Mouse (Mus musculus) liver, postnatal 0 days (tissue): ENCODE data around the gene Gtpbp3. TPM values are rescaled to one million over a fixed set of nuclear protein-coding genes. Genes with fewer than 3 reads are reported as not detected.
A peak's percentile ranks its signal among the peaks of the same experiment; 100 is the strongest.

ENCODE experiments used
- ATAC-seq: fragments of 200-750 bp; cut with Nextera tagmentation; 2 replicates; pipeline ENCODE4 v1.8.0; 2017; ENCODE audit warnings: mild to moderate bottlenecking, moderate library complexity
- DNase-seq: peaks from one replicate; pipeline ENCODE4 v3.0.0-alpha.2; 2016
- H3K27ac ChIP-seq: fragments of 300-500 bp; sonication (generic); 2 replicates; pipeline ENCODE4 v1.5.1; 2014; ENCODE audit warnings: antibody characterized with exemption, moderate library complexity, mild to moderate bottlenecking, low read depth
- H3K27me3 ChIP-seq: fragments of 300-500 bp; sonication (generic); 2 replicates; pipeline ENCODE4 v1.6.1; 2014; ENCODE audit warnings: low read length, control low read depth, mixed read lengths; ENCODE audit not compliant: insufficient read depth
- H3K36me3 ChIP-seq: fragments of 300-500 bp; sonication (generic); replicated peaks from 2 replicates; pipeline ENCODE4 v1.6.1; 2014; ENCODE audit warnings: mild to moderate bottlenecking, control low read depth, low read length, moderate library complexity, mixed read lengths; ENCODE audit not compliant: insufficient read depth
- H3K4me1 ChIP-seq: fragments of 300-500 bp; sonication (generic); 2 replicates; pipeline ENCODE4 v1.6.1; 2014; ENCODE audit warnings: antibody characterized with exemption, mild to moderate bottlenecking, control low read depth; ENCODE audit not compliant: insufficient read depth
- H3K4me2 ChIP-seq: fragments of 300-500 bp; sonication (generic); 2 replicates; pipeline ENCODE4 v1.6.1; 2014; ENCODE audit warnings: low read depth, mild to moderate bottlenecking, low read length, moderate library complexity, mixed read lengths
- H3K4me3 ChIP-seq: fragments of 300-500 bp; sonication (generic); 2 replicates; pipeline ENCODE4 v1.5.1; 2014; ENCODE audit warnings: low read depth, low read length
- H3K9ac ChIP-seq: fragments of 300-500 bp; sonication (generic); replicated peaks from 2 replicates; pipeline ENCODE4 v1.6.1; 2014; ENCODE audit warnings: mild to moderate bottlenecking, moderate library complexity
- H3K9me3 ChIP-seq: fragments of 300-500 bp; sonication (generic); 2 replicates; pipeline ENCODE4 v1.6.1; 2016; ENCODE audit warnings: mild to moderate bottlenecking, control low read depth, low read length, mixed read lengths
- CTCF ChIP-seq: sonication (generic); IDR thresholded peaks from 2 replicates; pipeline ENCODE4 v1.5.1; 2016; ENCODE audit warnings: antibody characterized with exemption, low read depth
- EP300 ChIP-seq: IDR thresholded peaks from 2 replicates; pipeline ENCODE4 v1.6.1; 2016; ENCODE audit warnings: antibody characterized with exemption, low read depth, mild to moderate bottlenecking
- WGBS: fragments of 180-500 bp; shearing (Covaris S2); extraction: QIAGEN DNeasy Blood & Tissue Kit; methylation state at CpG from one replicate; pipeline ENCODE4 v1.1.7; 2014; ENCODE audit not compliant: insufficient replicate concordance; 5-methylcytosine and 5-hydroxymethylcytosine counted together
- polyA plus RNA-seq: library from polyadenylated mRNA; unstranded; fragments of >200 nt; fragmentation: Nextera tagmentation; extraction: Ambion mirVana; gene quantifications from 2 replicates; pipeline ENCODE4 v1.2.1, GENCODE M21; 2015

Gtpbp3 gene
- polyA plus RNA-seq, 1 experiment from 2014 or later = 4.9 TPM

DNA sequence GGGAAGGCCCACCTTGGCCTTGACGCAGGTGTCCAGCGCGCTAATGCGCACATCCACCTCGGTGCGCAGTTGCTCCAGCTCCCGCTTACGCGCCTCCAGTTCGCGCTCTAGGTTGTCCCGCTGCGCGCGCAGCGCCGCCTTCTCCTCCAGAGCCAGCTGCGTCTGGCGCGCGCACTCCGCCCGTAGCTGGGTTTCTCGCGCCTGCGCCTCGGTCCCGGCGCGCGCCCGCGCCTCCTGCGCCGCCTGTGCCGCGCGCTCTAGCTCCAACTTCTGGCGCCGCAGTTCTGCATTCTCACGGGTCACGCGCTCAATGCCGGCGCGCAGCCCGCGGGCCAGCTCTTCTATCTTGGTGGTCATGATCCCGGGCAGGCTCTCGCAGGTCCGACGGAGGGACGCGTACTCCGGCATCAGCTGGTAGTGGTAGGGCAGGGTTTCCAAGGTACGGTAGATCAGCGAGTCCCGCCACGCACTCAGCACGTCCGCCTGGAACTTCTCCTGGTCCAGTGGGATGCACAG lies 19.7 kb downstream of the Gtpbp3 start:
- H3K27me3 ChIP-seq = peaks cover 34% of the 10 kb centered on the region
- no peaks in the 10 kb centered on the region for H3K36me3 ChIP-seq
- ATAC-seq (peak; percentile 61; the same call in 1 of the 2 replicates), DNase-seq (peak; percentile 72)
- no peak overlapping the region for H3K9ac ChIP-seq
- no peak overlapping the region for H3K27ac ChIP-seq
- no peaks in the 10 kb centered on the region for H3K9me3 ChIP-seq
- H3K4me2 ChIP-seq = peak overlapping the region; percentile 60
- WGBS = 2% methylated on average over 59 of the region's 61 CpGs
- no peaks in the 10 kb centered on the region; the same call in 1 of the 2 replicates for H3K4me1 ChIP-seq
- TF ChIP-seq EP300 (no peak), CTCF (no peak)
- peak overlapping the region; percentile 31 for H3K4me3 ChIP-seq

GRCm38 (mm10) chr8:71509316-71509715 lies 21.4 kb downstream of the Gtpbp3 start:
- H3K4me3 ChIP-seq = no peak overlapping the region

GRCm38 (mm10) chr8:71511644-71512043 lies 23.7 kb downstream of the Gtpbp3 start, which contains the start of gene Plvap:
TSS of gene Plvap (minus strand) at chr8:71511752.
- TF ChIP-seq CTCF (no peak), EP300 (peak; percentile 48)
- Histone ChIP-seq H3K4me1 (no peaks in the 10 kb centered on the region; the same call in 1 of the 2 replicates), H3K27me3 (peaks cover 26% of the 10 kb centered on the region), H3K27ac (no peak within 1 kb of the TSS), H3K4me2 (peak within 1 kb of the TSS; percentile 59), H3K4me3 (0 out of 2 replicates have a peak within 1 kb of the TSS, but pooled peaks have one; percentile 17), H3K9ac (0 out of 2 replicates have a peak within 1 kb of the TSS, but pooled peaks have one; percentile 3), H3K36me3 (no peaks in the 10 kb centered on the region), H3K9me3 (no peaks in the 10 kb centered on the region)
- DNase-seq = peak; percentile 48
- WGBS = 19% methylated on average over 14 of the region's 14 CpGs
- peak; percentile 81 for ATAC-seq

More at GRCm38 (mm10) chr8:71509316-71509715, 21.4 kb downstream of the Gtpbp3 start:
- no peaks in the 10 kb centered on the region for H3K36me3 ChIP-seq
- no peak for ATAC-seq
- no peak overlapping the region for H3K27ac ChIP-seq
- no peaks in the 10 kb centered on the region for H3K9me3 ChIP-seq
- no peaks in the 10 kb centered on the region; the same call in 1 of the 2 replicates for H3K4me1 ChIP-seq
- H3K27me3 ChIP-seq = peaks cover 34% of the 10 kb centered on the region
- 75% methylated on average over 2 of the region's 2 CpGs for WGBS
- no peak for TF ChIP-seq EP300
- TF ChIP-seq CTCF = no peak
- no peak overlapping the region; the same call in 1 of the 2 replicates for H3K9ac ChIP-seq
- H3K4me2 ChIP-seq = no peak overlapping the region
- no peak for DNase-seq

DNA sequence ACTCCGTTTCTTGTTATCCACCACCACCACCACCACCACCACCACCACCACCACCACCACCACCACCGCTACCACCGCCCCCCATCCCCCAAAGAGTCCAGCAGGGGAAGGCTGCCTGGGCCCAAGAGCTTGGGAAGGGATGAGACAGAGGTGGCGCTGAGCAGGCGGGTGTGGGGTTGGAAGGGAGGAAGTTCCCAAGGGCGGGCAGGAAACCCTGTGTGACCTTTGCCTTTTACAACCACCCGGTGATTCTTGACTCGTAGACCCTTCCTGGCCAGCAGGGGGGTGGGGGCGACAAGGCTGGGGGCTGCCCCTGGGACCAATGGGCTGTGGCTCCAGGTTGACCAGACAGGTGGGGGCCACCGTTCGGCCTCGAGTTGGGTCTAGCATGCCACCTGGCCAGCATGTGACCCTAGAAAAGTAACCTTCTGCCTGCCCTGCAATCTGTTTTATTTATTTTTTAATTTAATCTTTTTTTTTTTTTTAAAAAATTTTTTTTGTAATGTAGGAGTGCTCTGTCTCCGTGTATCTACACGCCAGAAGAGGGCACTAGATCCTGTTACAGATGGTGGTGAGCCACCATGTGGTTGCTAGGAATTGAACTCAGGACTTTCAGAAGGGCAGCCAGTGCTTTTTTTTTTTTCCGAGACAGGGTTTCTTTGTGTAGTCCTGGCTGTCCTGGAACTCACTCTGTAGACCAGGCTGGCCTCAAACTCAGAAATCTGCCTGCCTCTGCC lies 25.3 kb downstream of the Gtpbp3 start:
- WGBS = 36% methylated on average over 15 of the region's 15 CpGs
- Histone ChIP-seq H3K27me3 (peaks cover 10% of the 10 kb centered on the region), H3K9me3 (no peaks in the 10 kb centered on the region), H3K9ac (no peak overlapping the region), H3K36me3 (no peaks in the 10 kb centered on the region), H3K4me1 (no peaks in the 10 kb centered on the region), H3K4me3 (no peak overlapping the region), H3K27ac (no peak overlapping the region), H3K4me2 (no peak overlapping the region)
- TF ChIP-seq CTCF (no peak), EP300 (no peak)
- DNase-seq (no peak), ATAC-seq (no peak)

GRCm38 (mm10) chr8:71515043-71515442 lies 27.1 kb downstream of the Gtpbp3 start:
- Histone ChIP-seq H3K4me1 (no peaks in the 10 kb centered on the region), H3K36me3 (no peaks in the 10 kb centered on the region), H3K27me3 (no peaks in the 10 kb centered on the region), H3K9me3 (no peaks in the 10 kb centered on the region), H3K4me3 (no peak overlapping the region), H3K9ac (no peak overlapping the region), H3K27ac (no peak overlapping the region), H3K4me2 (no peak overlapping the region)
- TF ChIP-seq EP300 = no peak
- ATAC-seq (no peak), DNase-seq (no peak)
- 70% methylated on average over 5 of the region's 5 CpGs for WGBS

DNA sequence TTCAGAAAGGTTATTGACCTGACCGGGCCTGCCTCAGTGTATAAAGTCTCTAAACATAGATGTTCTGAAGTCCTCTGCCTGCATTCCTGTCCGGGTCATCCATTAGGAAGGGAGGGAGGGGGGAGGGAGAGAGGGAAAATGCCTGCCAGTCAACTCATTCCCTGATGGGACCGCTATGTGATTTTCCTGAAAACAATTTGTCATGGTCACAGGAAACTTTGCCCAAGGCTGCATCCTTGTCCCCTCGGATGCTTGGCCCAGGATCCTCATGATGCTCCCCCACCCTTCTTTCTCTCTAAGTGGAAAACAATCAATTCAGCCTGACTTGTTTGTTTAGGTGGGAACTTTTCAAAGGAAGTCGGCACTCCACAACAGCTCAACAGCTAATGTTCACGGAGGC lies 28.9 kb downstream of the Gtpbp3 start:
- no peaks in the 10 kb centered on the region for H3K36me3 ChIP-seq

More for the DNA sequence above, 28.9 kb downstream of the Gtpbp3 start:
- WGBS = 37% methylated on average over 6 of the region's 6 CpGs
- TF ChIP-seq EP300 (no peak), CTCF (no peak)
- ATAC-seq = no peak
- Histone ChIP-seq H3K27ac (no peak overlapping the region), H3K9me3 (no peaks in the 10 kb centered on the region), H3K4me3 (no peak overlapping the region), H3K4me1 (no peaks in the 10 kb centered on the region), H3K4me2 (no peak overlapping the region), H3K27me3 (no peaks in the 10 kb centered on the region), H3K9ac (no peak overlapping the region)
- no peak for DNase-seq
